Comparison of ENCODE assay signal across 17 mouse cellular contexts in the genomic region with DNA sequence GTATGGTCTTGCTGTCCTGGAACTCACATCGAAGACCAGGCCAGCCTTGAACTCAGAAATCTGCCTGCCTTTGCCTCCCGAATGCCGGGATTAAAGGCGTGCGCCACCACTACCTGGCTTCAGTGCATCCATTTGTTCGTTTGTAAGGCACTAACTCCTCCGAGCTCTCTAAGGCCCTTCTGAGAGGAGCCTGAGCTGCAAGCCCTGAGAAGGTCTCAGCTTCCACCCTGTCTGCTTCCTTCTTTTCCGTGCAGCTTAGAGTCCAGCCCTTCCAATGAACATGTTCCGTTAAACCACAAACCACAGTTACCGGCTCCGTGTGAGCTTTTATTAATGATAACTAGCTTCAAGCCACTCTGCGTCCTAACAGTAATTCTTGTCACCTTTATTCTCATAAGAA. TPM values are rescaled to one million over a fixed set of nuclear protein-coding genes. Genes with fewer than 3 reads are reported as not detected.
DNase-seq lines count a peak whose midpoint lies in the region; ATAC-seq and TF ChIP-seq lines count a peak whose summit lies in the region.
"Had no signal": no experiment of that assay in that cellular context is flagged by ENCODE, and none has a peak within 500 bp of the region (broad histone marks: within the 10 kb centered on the region; RNA-seq: fewer than 3 reads in every experiment).

No protein-coding gene starts in this region.

- peak; percentile 37 to 89; a peak in 3 of 4 replicates for TF ChIP-seq POLR2A in MEL (IDR thresholded peaks at IDR 0.05; ENCODE audit: control insufficient read depth in 1 of 2, insufficient read depth in 1 of 2, low read depth in 1 of 2, low read length in 2 of 2, poor library complexity in 1 of 2)

- H3K9ac ChIP-seq in neural tube, embryonic 13.5 days, result no peak overlapping the region
- peak overlapping the region; percentile 91 for H3K9ac ChIP-seq in MEL (ENCODE audit: control insufficient read depth, low read depth, low read length, poor library complexity, severe bottlenecking)
- H3K9ac ChIP-seq: hindbrain, embryonic 12.5 days; neural tube, embryonic 15.5 days had no signal

- H3K36me3 ChIP-seq in neural tube, embryonic 13.5 days, result no peaks in the 10 kb centered on the region
- H3K36me3 ChIP-seq in MEL (ENCODE audit: control insufficient read depth in 1 of 2, insufficient read depth in 2 of 2, low read length in 2 of 2), result peaks cover 0 to 38% of the 10 kb centered on the region in 2 experiments; a peak in 2 of 4 replicates
- H3K36me3 ChIP-seq: hindbrain, embryonic 12.5 days; neural tube, embryonic 15.5 days had no signal

- H3K9me3 ChIP-seq in neural tube, embryonic 13.5 days, result no peaks in the 10 kb centered on the region
- H3K9me3 ChIP-seq in MEL (replicated peaks; ENCODE audit: insufficient read depth, low read length), result no peaks in the 10 kb centered on the region
- H3K9me3 ChIP-seq: hindbrain, embryonic 12.5 days; neural tube, embryonic 15.5 days had no signal

- H3K79me2 ChIP-seq in MEL (ENCODE audit: control insufficient read depth, insufficient read depth, low read length, poor library complexity), result no peaks in the 10 kb centered on the region

- 80% methylated on average over 12 of the region's 12 CpGs for WGBS in neural tube, embryonic 13.5 days

- ATAC-seq in neural tube, embryonic 13.5 days (ENCODE audit: low read depth), result no peak
- peak; percentile 20 for ATAC-seq in inflammation-experienced regulatory T-cells, adult 6 months
- ATAC-seq in megakaryocyte-erythroid progenitor cell, adult 5-6 weeks (replicated peaks; ENCODE audit: low FRiP score, low TSS enrichment, poor library complexity, severe bottlenecking), result peak; percentile 84
- ATAC-seq in cerebellum, adult (ENCODE audit: insufficient number of reproducible peaks, low FRiP score, low TSS enrichment), result no peak

- H3K27ac ChIP-seq in neural tube, embryonic 13.5 days (replicated peaks), result 0 out of 2 replicates have a peak overlapping the region, but pooled peaks have one; percentile 14
- H3K27ac ChIP-seq in MEL (ENCODE audit: control insufficient read depth, low read depth, low read length), result peak overlapping the region; percentile 100
- H3K27ac ChIP-seq: hindbrain, embryonic 12.5 days; layer of hippocampus, adult 2 months; neural tube, embryonic 15.5 days had no signal

- no peaks in the 10 kb centered on the region for H3K27me3 ChIP-seq in neural tube, embryonic 13.5 days
- no peaks in the 10 kb centered on the region for H3K27me3 ChIP-seq in MEL (ENCODE audit: control insufficient read depth in 1 of 2, insufficient read depth in 2 of 2, low read length in 2 of 2)
- H3K27me3 ChIP-seq: hindbrain, embryonic 12.5 days; neural tube, embryonic 15.5 days had no signal

- TF ChIP-seq RAD21 in MEL (IDR thresholded peaks at IDR 0.05; ENCODE audit: low read depth, low read length), result no peak; the same call in 1 of the 2 replicates

- no peak overlapping the region for H3K4me2 ChIP-seq in neural tube, embryonic 13.5 days
- H3K4me2 ChIP-seq: hindbrain, embryonic 12.5 days; neural tube, embryonic 15.5 days had no signal

- H3K4me3 ChIP-seq in neural tube, embryonic 13.5 days, result no peak overlapping the region
- peak overlapping the region; percentile 40 to 45; a peak in 3 of 4 replicates for H3K4me3 ChIP-seq in MEL (ENCODE audit: control insufficient read depth in 1 of 2, insufficient read depth in 1 of 2, low read depth in 2 of 2, low read length in 2 of 2)
- H3K4me3 ChIP-seq: hindbrain, embryonic 12.5 days; layer of hippocampus, adult 2 months; neural tube, embryonic 15.5 days had no signal

- H3K4me1 ChIP-seq in neural tube, embryonic 13.5 days (replicated peaks), result peaks cover 5% of the 10 kb centered on the region; the same call in 1 of the 2 replicates
- peaks cover 22 to 24% of the 10 kb centered on the region in 2 experiments for H3K4me1 ChIP-seq in MEL (ENCODE audit: control insufficient read depth in 1 of 2, insufficient read depth in 2 of 2, low read length in 2 of 2)
- H3K4me1 ChIP-seq: hindbrain, embryonic 12.5 days had no signal

- no peak for TF ChIP-seq CTCF in MEL (IDR thresholded peaks at IDR 0.05 in 2 of 3, conservative IDR thresholded peaks at IDR 0.05 in 1 of 3; ENCODE audit: control insufficient read depth in 1 of 3, insufficient read depth in 1 of 3, low read depth in 2 of 3, low read length in 3 of 3, poor library complexity in 1 of 3, severe bottlenecking in 1 of 3)

- peak; percentile 100 for TF ChIP-seq EP300 in MEL (IDR thresholded peaks at IDR 0.05; ENCODE audit: low read depth in 1 of 2, low read length in 2 of 2)

- DNase-seq in neural tube, embryonic 10.5 days (ENCODE audit: extremely low spot score, low spot score), result no peak
- DNase-seq in MEL (ENCODE audit: low read depth, low spot score), result peak; percentile 97
- DNase-seq in layer of hippocampus, postnatal 10 days (ENCODE audit: low spot score in 2 of 2), result no peak
- DNase-seq in layer of hippocampus, adult 8-10 months (ENCODE audit: low spot score in 2 of 2), result no peak
- DNase-seq: adrenal gland, postnatal 14 days; cerebellum, postnatal 14 days; kidney, adult 2 months; midbrain, embryonic 14.5 days; right cerebral cortex, postnatal 4 days; thymus, adult 18-20 months had no signal

TF ChIP-seq in MEL, 35 proteins besides CTCF, POLR2A, EP300 and RAD21 (continues in another document):
- TF ChIP-seq ELF1 (IDR thresholded peaks at IDR 0.05; ENCODE audit: low read depth, low read length) (peak; percentile 41; the same call in 1 of the 2 replicates), NRF1 (IDR thresholded peaks at IDR 0.05; ENCODE audit: insufficient read depth, low read depth, low read length, poor library complexity, severe bottlenecking) (no peak), GABPA (IDR thresholded peaks at IDR 0.05; ENCODE audit: low read depth, low read length) (no peak), ZMIZ1 (IDR thresholded peaks at IDR 0.05; ENCODE audit: low read depth, low read length) (peak; percentile 58; the same call in 1 of the 2 replicates), POLR2AphosphoS2 (IDR thresholded peaks at IDR 0.05; ENCODE audit: low read length) (0 out of 2 replicates have a peak, but pooled peaks have one; percentile 47), KAT2A (conservative IDR thresholded peaks at IDR 0.05; ENCODE audit: low read depth, low read length) (no peak), UBTF (IDR thresholded peaks at IDR 0.05; ENCODE audit: borderline replicate concordance, insufficient read depth, low read depth, low read length) (no peak), SIN3A (IDR thresholded peaks at IDR 0.05; ENCODE audit: low read length) (peak; percentile 93), MXI1 (IDR thresholded peaks at IDR 0.05; ENCODE audit: low read depth, low read length) (no peak), TCF12 (IDR thresholded peaks at IDR 0.05; ENCODE audit: low read depth, low read length) (peak; percentile 98), TBP (IDR thresholded peaks at IDR 0.05; ENCODE audit: low read depth, low read length) (peak; percentile 92), USF2 (IDR thresholded peaks at IDR 0.05; ENCODE audit: borderline replicate concordance in 1 of 2, insufficient read depth in 1 of 2, low read depth in 1 of 2, low read length in 2 of 2) (no peak), ZKSCAN1 (IDR thresholded peaks at IDR 0.05; ENCODE audit: low read depth, low read length) (no peak), USF1 (IDR thresholded peaks at IDR 0.05; ENCODE audit: low read depth, low read length) (no peak), CHD2 (IDR thresholded peaks at IDR 0.05; ENCODE audit: low read length) (no peak), HCFC1 (IDR thresholded peaks at IDR 0.05; ENCODE audit: low read depth, low read length) (no peak), MAZ (IDR thresholded peaks at IDR 0.05; ENCODE audit: low read depth, low read length) (no peak), GATA1 (IDR thresholded peaks at IDR 0.05; ENCODE audit: low read depth, low read length) (peak; percentile 94), MYC (IDR thresholded peaks at IDR 0.05; ENCODE audit: low read depth, low read length) (peak; percentile 75), E2F4 (IDR thresholded peaks at IDR 0.05; ENCODE audit: borderline replicate concordance, low read depth, low read length) (no peak), MEF2A (IDR thresholded peaks at IDR 0.05; ENCODE audit: extremely low read depth, insufficient replicate concordance, low read depth, low read length, poor library complexity, severe bottlenecking) (no peak), SMC3 (IDR thresholded peaks at IDR 0.05; ENCODE audit: low read depth, low read length) (no peak), POLR2AphosphoS5 (IDR thresholded peaks at IDR 0.05; ENCODE audit: borderline replicate concordance, low read depth, low read length) (no peak), ZNF384 (IDR thresholded peaks at IDR 0.05; ENCODE audit: low read depth, low read length) (peak; percentile 57), MAX (IDR thresholded peaks at IDR 0.05; ENCODE audit: low read length) (no peak), CHD1 (IDR thresholded peaks at IDR 0.05; ENCODE audit: low read depth, low read length) (no peak), NELFE (IDR thresholded peaks at IDR 0.05; ENCODE audit: low read depth, low read length) (peak; percentile 74), MYB (IDR thresholded peaks at IDR 0.05; ENCODE audit: low read depth, low read length) (peak; percentile 100), TAL1 (IDR thresholded peaks at IDR 0.05; ENCODE audit: low read length) (peak; percentile 83), ZC3H11A (IDR thresholded peaks at IDR 0.05; ENCODE audit: low read depth, low read length) (no peak), JUND (IDR thresholded peaks at IDR 0.05; ENCODE audit: low read depth, low read length) (peak; percentile 48; the same call in 1 of the 2 replicates), RCOR1 (IDR thresholded peaks at IDR 0.05; ENCODE audit: low read depth, low read length) (peak; percentile 84), MAFK (IDR thresholded peaks at IDR 0.05; ENCODE audit: borderline replicate concordance, low read depth, low read length) (no peak; the same call in 1 of the 2 replicates), ETS1 (IDR thresholded peaks at IDR 0.05; ENCODE audit: low read depth, low read length) (peak; percentile 96)

RNA-seq across cellular contexts. Expression of a gene that starts 19.8 kb away (rescaled TPM):
- 1.4 TPM in 2 replicates for polyA plus RNA-seq in neural tube, embryonic 13.5 days (2015; fragmentation: Nextera tagmentation; extraction: Ambion mirVana)
- 55.2 and 60.8 TPM in 2 replicates for total RNA-seq in MEL (2012; rRNA removed)
- polyA plus RNA-seq in MEL (2012; ENCODE audit: insufficient read depth in 1 of 2, insufficient read length in 2 of 2, low read depth in 1 of 2, low replicate concordance in 2 of 2, missing spikeins in 1 of 2), result 100 to 1,000 TPM in 1 of 2 experiments, 10 to 100 TPM in 1; 63.0 to 205 TPM
- 100 to 1,000 TPM; 140 to 182 (median 152) TPM for polyA plus RNA-seq in inflammation-experienced regulatory T-cells, adult 6 months (2017; shearing (Covaris generic))
- total RNA-seq in megakaryocyte-erythroid progenitor cell, adult 5-6 weeks (2014; fragmentation: Nextera tagmentation), result 69.8 and 79.7 TPM in 2 replicates
- 157 and 246 TPM in 2 replicates for total RNA-seq in megakaryocyte-erythroid progenitor cell, adult 5-6 weeks (2017)
- total RNA-seq in layer of hippocampus, postnatal 10 days (2021), result 1 to 10 TPM; 1.0 to 2.0 TPM
- total RNA-seq in layer of hippocampus, adult 8-10 months (2022), result 1 to 10 TPM; 1.5 to 8.9 (median 5.4) TPM

Comparison
In these comparisons a context has a peak if more than half of its experiments do, and no peak if none do; other contexts are left out.
1. ATAC-seq: peak in inflammation-experienced regulatory T-cells, adult 6 months (single experiment) and megakaryocyte-erythroid progenitor cell, adult 5-6 weeks (single experiment); none in neural tube, embryonic 13.5 days (single experiment) and cerebellum, adult (single experiment).